Mouse (Mus musculus): ENCODE measurements around the gene Abcc2.

GRCm38 (mm10) chr19:43752489-43753225 lies 29.3 kb upstream of the Abcc2 start, which contains the start of the genes Cutc and Cox15:
- TF ChIP-seq CTCF (IDR thresholded peaks at IDR 0.05; ENCODE audit: low read depth) (peak; percentile 56), EP300 (IDR thresholded peaks at IDR 0.05; ENCODE audit: low read depth) (peak; percentile 29; the same call in 1 of the 2 replicates)

Data from liver, postnatal 0 days (tissue).